Mouse (Mus musculus): Measurements from ENCODE around the gene Pkm. TPM values are rescaled to one million over a fixed set of nuclear protein-coding genes. Genes with fewer than 3 reads are reported as not detected.

Pkm gene
- polyA plus RNA-seq, 1 experiment from 2014 or later: 674 TPM

DNA sequence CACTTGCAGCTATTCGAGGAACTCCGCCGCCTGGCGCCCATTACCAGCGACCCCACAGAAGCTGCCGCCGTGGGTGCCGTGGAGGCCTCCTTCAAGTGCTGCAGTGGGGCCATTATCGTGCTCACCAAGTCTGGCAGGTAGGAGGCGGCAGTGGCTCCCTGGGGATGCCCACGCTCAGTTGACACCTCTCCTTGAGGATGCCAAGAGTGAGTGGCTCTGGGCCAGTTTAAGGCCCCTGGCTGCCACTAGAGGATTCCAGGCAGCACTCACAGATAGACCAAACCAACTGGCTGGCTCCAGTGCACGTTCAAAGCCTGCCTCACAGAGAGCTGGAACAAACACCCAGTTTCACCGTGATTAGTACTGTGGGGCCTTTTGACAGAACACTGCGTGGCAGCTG lies 19.4 kb downstream of the Pkm start:
- Histone ChIP-seq H3K4me3 (ENCODE audit: inconsistent target) (no peak overlapping the region), H3K36me3 (ENCODE audit: inconsistent target) (peaks cover 74% of the 10 kb centered on the region), H3K79me2 (ENCODE audit: inconsistent target) (peaks cover 21% of the 10 kb centered on the region; the same call in 1 of the 2 replicates), H3K27ac (no peak overlapping the region)
- WGBS (ENCODE audit: missing documents): 96% methylated on average over 11 of the region's 14 CpGs

GRCm38 (mm10) chr9:59678313-59678712 lies 22.1 kb downstream of the Pkm start:
- no peak overlapping the region for H3K4me3 ChIP-seq (ENCODE audit: inconsistent target)
- H3K36me3 ChIP-seq (ENCODE audit: inconsistent target): peaks cover 46% of the 10 kb centered on the region
- no peak overlapping the region for H3K27ac ChIP-seq
- H3K79me2 ChIP-seq (ENCODE audit: inconsistent target): no peaks in the 10 kb centered on the region
- 30% methylated on average over 1 of the region's 1 CpGs for WGBS (ENCODE audit: missing documents)

DNA sequence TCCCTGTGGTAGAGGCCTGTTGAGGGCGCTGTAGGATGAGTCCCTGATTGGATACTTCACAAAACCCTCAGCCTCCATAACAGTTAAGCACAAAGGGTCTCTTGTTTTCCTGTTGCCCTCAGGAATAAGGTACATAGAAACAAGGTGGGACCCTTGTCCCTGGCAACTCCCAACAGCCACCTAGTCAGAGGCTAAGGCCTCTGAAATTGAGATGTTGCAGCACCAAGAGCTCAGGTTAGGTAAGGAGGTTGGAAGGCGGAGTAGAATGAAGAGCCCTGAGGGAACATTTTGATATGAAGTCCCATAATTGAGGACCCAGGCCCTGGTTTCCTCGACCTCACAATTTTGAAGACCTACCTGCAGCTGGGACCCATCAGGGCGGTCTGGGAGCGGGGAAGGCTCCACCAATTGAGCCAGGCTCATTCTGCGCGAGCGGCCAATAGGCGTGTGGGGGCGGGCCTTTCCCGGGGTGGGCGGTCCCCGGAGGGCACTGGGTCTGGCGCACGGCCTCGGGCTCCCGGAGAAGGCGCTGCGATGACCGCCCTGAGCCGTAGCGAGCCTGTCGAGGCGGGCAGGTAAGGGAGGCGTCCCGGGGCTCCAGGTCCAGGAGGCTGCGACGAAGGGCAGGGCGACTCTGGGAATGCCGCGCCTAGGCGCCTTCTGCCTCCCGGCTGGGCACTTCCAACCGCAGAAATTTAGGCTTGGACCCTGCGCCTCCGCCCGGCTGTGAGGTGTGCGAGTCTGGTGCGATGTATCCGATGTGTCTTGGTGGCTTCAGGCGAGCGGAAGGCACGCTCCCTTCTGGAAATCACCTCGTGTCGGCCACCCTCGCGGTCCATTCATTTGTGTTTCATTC lies 23.7 kb downstream of the Pkm start, which contains the start of gene Gramd2:
Gramd2 (plus strand) TSS at position 467 of the 856 bp plus-strand sequence.
- Histone ChIP-seq H3K79me2 (ENCODE audit: inconsistent target) (no peaks in the 10 kb centered on the region), H3K27ac (no peak within 1 kb of the TSS), H3K4me3 (ENCODE audit: inconsistent target) (no peak within 1 kb of the TSS), H3K36me3 (ENCODE audit: inconsistent target) (peaks cover 31% of the 10 kb centered on the region)
- WGBS (ENCODE audit: missing documents): 11% methylated on average over 47 of the region's 47 CpGs

DNA sequence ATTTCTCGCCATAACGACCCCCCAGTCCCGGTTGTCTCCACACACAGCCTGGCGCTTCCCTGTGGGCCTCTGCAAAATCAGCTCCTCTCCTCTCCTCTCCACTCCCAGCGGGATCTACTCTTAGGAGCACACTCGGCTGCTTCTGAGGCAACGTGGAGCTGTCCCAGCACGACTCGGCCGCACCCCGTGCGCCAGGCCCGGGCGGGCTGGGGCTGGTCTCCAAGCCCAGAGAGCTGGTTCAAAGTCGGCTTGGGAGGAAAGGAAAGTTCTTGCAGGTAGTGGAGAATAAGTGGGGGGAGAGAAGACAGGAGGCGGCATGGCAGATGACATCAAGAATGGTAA lies 24.3 kb downstream of the Pkm start:
- Histone ChIP-seq H3K27ac (no peak overlapping the region), H3K36me3 (ENCODE audit: inconsistent target) (peaks cover 25% of the 10 kb centered on the region), H3K4me3 (ENCODE audit: inconsistent target) (no peak overlapping the region), H3K79me2 (ENCODE audit: inconsistent target) (no peaks in the 10 kb centered on the region)
- WGBS (ENCODE audit: missing documents): 49% methylated on average over 16 of the region's 16 CpGs

DNA sequence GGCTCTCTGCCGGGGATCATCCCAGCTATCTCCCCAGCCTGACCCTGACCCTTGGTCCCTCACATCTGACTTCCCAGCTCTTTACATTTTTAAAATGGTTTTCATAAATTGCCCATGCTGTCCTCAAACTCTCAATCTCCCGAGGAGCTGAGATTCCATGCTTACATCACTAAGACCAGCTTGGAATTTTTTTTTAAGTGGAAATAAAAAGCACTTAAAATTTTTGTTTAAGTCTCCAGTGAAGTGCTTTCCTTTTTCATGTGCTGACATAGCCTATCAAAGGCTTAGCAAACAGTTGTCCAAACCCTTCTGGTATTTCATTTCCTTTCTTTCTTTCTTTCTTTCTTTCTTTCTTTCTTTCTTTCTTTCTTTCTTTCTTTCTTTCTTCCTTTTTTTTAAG lies 27.9 kb downstream of the Pkm start:
- H3K79me2 ChIP-seq (ENCODE audit: inconsistent target): no peaks in the 10 kb centered on the region
- H3K27ac ChIP-seq: no peak overlapping the region
- WGBS (ENCODE audit: missing documents): 79% methylated on average over 2 of the region's 2 CpGs
- no peaks in the 10 kb centered on the region; the same call in 1 of the 2 replicates for H3K36me3 ChIP-seq (ENCODE audit: inconsistent target)
- H3K4me3 ChIP-seq (ENCODE audit: inconsistent target): no peak overlapping the region

DNA sequence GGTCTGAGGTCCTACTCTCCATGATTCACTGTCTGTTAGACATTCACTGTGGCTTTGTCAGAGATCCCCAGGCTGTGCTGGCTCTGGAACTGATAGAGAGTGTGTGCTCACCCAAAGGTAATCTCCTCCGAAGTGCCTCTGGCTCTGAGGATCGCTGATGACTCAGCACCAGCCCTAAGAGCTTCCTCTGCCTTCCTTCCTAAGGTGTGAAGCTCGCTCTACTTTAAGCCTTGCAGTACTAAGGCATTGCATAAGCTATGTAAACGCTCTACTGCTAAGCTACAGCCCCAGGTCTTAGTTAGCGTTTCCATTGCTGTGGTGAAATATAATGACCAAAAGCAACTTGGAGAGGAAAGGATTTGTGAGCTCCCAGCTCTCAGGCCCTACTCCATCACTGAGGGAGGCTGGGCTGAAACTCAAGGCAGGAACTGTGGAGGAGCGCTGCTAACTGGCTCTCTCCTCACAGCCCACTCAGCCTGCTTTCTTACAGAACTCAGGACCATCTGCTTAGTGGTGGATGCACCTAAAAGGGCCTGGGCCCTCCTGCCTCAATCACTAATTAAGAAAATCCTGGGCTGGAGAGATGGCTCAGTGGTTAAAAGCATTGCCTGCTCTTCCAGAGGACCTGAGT lies 31.4 kb downstream of the Pkm start:
- H3K79me2 ChIP-seq (ENCODE audit: inconsistent target): no peaks in the 10 kb centered on the region
- no peak overlapping the region for H3K4me3 ChIP-seq (ENCODE audit: inconsistent target)
- H3K36me3 ChIP-seq (ENCODE audit: inconsistent target): no peaks in the 10 kb centered on the region
- WGBS (ENCODE audit: missing documents): 21% methylated on average over 6 of the region's 6 CpGs
- H3K27ac ChIP-seq: no peak overlapping the region

DNA sequence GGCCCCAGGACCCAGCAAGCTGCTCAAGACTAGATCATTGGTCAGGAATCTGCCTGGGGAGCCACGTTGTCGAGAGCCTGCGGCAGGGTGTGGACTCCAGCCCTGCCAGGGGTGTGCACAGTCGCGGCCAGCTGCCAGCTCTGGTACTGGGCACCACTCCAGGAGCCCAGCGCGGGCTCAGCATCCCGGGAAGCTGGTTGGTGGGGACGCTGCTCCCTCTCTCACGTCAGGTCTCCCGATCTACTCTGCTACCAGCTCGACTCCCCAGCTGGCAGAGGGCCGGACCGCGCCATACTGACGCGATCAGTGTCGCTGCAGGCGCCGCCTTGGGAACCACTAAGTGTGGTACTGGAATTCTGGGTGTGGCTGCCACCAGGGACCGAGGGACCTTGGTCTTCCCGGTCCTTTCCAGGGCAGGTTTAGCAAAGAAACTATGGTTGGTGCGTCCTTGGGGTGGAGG lies 35.5 kb downstream of the Pkm start:
- H3K4me3 ChIP-seq (ENCODE audit: inconsistent target): no peak overlapping the region
- H3K36me3 ChIP-seq (ENCODE audit: inconsistent target): no peaks in the 10 kb centered on the region
- WGBS (ENCODE audit: missing documents): 23% methylated on average over 22 of the region's 23 CpGs
- H3K27ac ChIP-seq: no peak overlapping the region
- H3K79me2 ChIP-seq (ENCODE audit: inconsistent target): no peaks in the 10 kb centered on the region

GRCm38 (mm10) chr9:59692145-59692544 lies 36.0 kb downstream of the Pkm start:
- H3K27ac ChIP-seq: no peak overlapping the region
- no peaks in the 10 kb centered on the region for H3K36me3 ChIP-seq (ENCODE audit: inconsistent target)
- H3K4me3 ChIP-seq (ENCODE audit: inconsistent target): no peak overlapping the region

GRCm38 (mm10) chr9:59694571-59695450 lies 38.6 kb downstream of the Pkm start:
- Histone ChIP-seq H3K36me3 (ENCODE audit: inconsistent target) (no peaks in the 10 kb centered on the region), H3K4me3 (ENCODE audit: inconsistent target) (no peak overlapping the region), H3K79me2 (ENCODE audit: inconsistent target) (no peaks in the 10 kb centered on the region), H3K27ac (no peak overlapping the region)
- 81% methylated on average over 16 of the region's 16 CpGs for WGBS (ENCODE audit: missing documents)

More at GRCm38 (mm10) chr9:59692145-59692544, 36.0 kb downstream of the Pkm start:
- 52% methylated on average over 9 of the region's 9 CpGs for WGBS (ENCODE audit: missing documents)
- H3K79me2 ChIP-seq (ENCODE audit: inconsistent target): no peaks in the 10 kb centered on the region

GRCm38 (mm10) chr9:59695451-59695813 lies 39.3 kb downstream of the Pkm start:
- H3K4me3 ChIP-seq (ENCODE audit: inconsistent target): no peak overlapping the region
- WGBS (ENCODE audit: missing documents): 49% methylated on average over 3 of the region's 3 CpGs

DNA sequence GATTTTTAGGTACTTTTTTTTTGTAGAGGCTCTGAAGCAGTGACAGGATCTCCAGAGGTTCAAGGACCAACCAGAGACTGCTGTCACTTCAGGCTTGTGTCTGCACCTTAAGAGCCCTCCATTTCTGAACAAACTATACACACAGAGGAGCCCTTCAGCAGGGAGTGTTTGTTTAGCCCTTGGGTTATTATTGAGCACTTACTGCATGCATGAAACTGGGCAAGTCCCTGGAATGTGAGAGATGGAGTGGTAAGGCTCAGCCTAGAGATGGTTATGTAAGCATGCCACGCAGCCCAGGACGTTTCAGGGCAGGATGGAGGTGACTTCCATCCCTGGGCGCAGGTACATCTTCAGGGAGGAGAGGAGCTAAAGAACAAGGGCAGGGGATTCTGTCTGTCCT lies 40.2 kb downstream of the Pkm start:
- WGBS (ENCODE audit: missing documents): 86% methylated on average over 3 of the region's 3 CpGs
- Histone ChIP-seq H3K36me3 (ENCODE audit: inconsistent target) (no peaks in the 10 kb centered on the region), H3K79me2 (ENCODE audit: inconsistent target) (no peaks in the 10 kb centered on the region), H3K4me3 (ENCODE audit: inconsistent target) (no peak overlapping the region), H3K27ac (no peak overlapping the region)

More at GRCm38 (mm10) chr9:59695451-59695813, 39.3 kb downstream of the Pkm start:
- H3K36me3 ChIP-seq (ENCODE audit: inconsistent target): no peaks in the 10 kb centered on the region
- no peaks in the 10 kb centered on the region for H3K79me2 ChIP-seq (ENCODE audit: inconsistent target)
- no peak overlapping the region for H3K27ac ChIP-seq

GRCm38 (mm10) chr9:59701094-59701493 lies 44.9 kb downstream of the Pkm start:
- WGBS (ENCODE audit: missing documents): 86% methylated on average over 7 of the region's 7 CpGs
- Histone ChIP-seq H3K79me2 (ENCODE audit: inconsistent target) (no peaks in the 10 kb centered on the region), H3K36me3 (ENCODE audit: inconsistent target) (no peaks in the 10 kb centered on the region)

GRCm38 (mm10) chr9:59703099-59703498 lies 46.9 kb downstream of the Pkm start:
- no peaks in the 10 kb centered on the region for H3K36me3 ChIP-seq (ENCODE audit: inconsistent target)
- H3K79me2 ChIP-seq (ENCODE audit: inconsistent target): no peaks in the 10 kb centered on the region
- no peak overlapping the region for H3K27ac ChIP-seq
- 93% methylated on average over 6 of the region's 6 CpGs for whole genome bisulfite sequencing (ENCODE audit: missing documents)
- H3K4me3 ChIP-seq (ENCODE audit: inconsistent target): no peak overlapping the region

More at GRCm38 (mm10) chr9:59701094-59701493, 44.9 kb downstream of the Pkm start:
- no peak overlapping the region for H3K27ac ChIP-seq
- H3K4me3 ChIP-seq (ENCODE audit: inconsistent target): no peak overlapping the region
